Mouse (Mus musculus) adrenal gland, postnatal 14 days (tissue): ENCODE results near the gene 6820408C15Rik. TPM values are rescaled to one million over a fixed set of nuclear protein-coding genes. Genes with fewer than 3 reads are reported as not detected.

Experiments used
- DNase-seq: peaks from one replicate; pipeline ENCODE4 v3.0.0; 2021; ENCODE audit warnings: mixed read lengths
- long read RNA-seq, 2 experiments: library from polyadenylated mRNA; stranded (forward); transcript quantifications; one replicate each; pipeline ENCODE4 v2.0.0; 2021
- total RNA-seq: library from RNA; stranded (reverse); gene quantifications from 2 replicates; pipeline ENCODE4 v1.2.3, GENCODE M21; 2021

Gene 6820408C15Rik
- total RNA-seq, result 0.37 and 0.38 TPM in 2 replicates
- long read RNA-seq, experiment 1, result 0 reads
- long read RNA-seq, experiment 2, partial matches to known transcripts, result 0 of 1 reads
- long read RNA-seq, experiment 2, other reads (novel, unspliced or antisense), result 1 of 1 reads

- DNase-seq, result no peak
Measured at GRCm38 (mm10) chr2:152415287-152415686, at the start of gene 6820408C15Rik. Gene 6820408C15Rik (plus strand): TSS chr2:152415587.

GRCm38 (mm10) chr2:152367917-152368316 is 47.5 kb upstream of the 6820408C15Rik start:
- DNase-seq, result peak; percentile 63

GRCm38 (mm10) chr2:152368532-152369140 is 46.8 kb upstream of the 6820408C15Rik start:
- DNase-seq, result peak; percentile 78

DNA sequence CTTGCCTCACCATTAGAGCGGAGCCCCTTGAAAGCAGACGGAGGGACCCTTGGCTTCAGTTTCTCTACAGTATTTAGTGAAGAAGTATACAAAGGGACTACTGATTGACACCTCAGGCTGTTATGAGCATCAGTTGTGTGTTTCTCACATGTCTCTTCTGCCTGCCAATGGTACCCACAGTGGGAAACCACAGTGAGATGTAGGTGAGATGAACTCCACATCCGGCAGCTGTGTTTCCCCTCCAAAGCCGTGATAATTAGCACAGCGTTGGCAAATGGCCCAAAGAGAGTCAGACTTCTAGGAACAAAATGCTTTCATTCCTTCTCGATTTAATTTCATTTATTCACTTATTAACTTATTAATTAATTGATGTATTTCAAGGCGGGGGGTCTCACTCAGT is 43.3 kb upstream of the 6820408C15Rik start:
- DNase-seq, result no peak

- no peak for DNase-seq
Measured at GRCm38 (mm10) chr2:152372661-152373060, 42.7 kb upstream of the 6820408C15Rik start.

- no peak for DNase-seq
Measured at GRCm38 (mm10) chr2:152373547-152373946, 41.8 kb upstream of the 6820408C15Rik start.

- DNase-seq, result no peak
Measured at GRCm38 (mm10) chr2:152375652-152376344, 39.6 kb upstream of the 6820408C15Rik start.

GRCm38 (mm10) chr2:152376345-152376741 is 39.0 kb upstream of the 6820408C15Rik start, which contains the start of gene Nrsn2:
Gene Nrsn2 (minus strand): TSS chr2:152376638.
- no peak for DNase-seq

- DNase-seq, result no peak
Measured at GRCm38 (mm10) chr2:152384191-152384590, 31.2 kb upstream of the 6820408C15Rik start.

DNA sequence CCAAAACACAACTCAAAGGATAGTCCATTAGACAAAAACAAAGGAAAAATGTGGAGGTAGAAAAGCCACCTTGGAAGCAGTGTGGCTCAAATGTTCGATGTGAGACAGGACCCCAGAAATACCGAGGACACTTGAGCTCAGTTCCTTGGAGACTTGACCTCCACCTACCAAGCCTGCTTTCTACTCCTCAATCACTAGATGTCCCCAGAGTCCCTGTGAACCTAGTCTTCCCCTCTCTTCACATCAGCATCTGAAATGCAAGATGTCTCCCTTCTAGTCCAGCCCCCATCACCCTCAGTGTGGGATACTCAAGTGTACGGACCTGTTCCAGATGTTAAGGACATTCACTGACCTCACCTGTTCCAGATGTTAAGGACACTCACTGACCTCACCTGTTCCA is 22.6 kb upstream of the 6820408C15Rik start:
- peak; percentile 60 for DNase-seq

- no peak for DNase-seq
Measured at GRCm38 (mm10) chr2:152393225-152394017, 22.0 kb upstream of the 6820408C15Rik start.

GRCm38 (mm10) chr2:152395271-152395920 is 20.0 kb upstream of the 6820408C15Rik start:
- no peak for DNase-seq

- peak; percentile 95 for DNase-seq
Measured at GRCm38 (mm10) chr2:152396110-152397003, 19.0 kb upstream of the 6820408C15Rik start.

DNA sequence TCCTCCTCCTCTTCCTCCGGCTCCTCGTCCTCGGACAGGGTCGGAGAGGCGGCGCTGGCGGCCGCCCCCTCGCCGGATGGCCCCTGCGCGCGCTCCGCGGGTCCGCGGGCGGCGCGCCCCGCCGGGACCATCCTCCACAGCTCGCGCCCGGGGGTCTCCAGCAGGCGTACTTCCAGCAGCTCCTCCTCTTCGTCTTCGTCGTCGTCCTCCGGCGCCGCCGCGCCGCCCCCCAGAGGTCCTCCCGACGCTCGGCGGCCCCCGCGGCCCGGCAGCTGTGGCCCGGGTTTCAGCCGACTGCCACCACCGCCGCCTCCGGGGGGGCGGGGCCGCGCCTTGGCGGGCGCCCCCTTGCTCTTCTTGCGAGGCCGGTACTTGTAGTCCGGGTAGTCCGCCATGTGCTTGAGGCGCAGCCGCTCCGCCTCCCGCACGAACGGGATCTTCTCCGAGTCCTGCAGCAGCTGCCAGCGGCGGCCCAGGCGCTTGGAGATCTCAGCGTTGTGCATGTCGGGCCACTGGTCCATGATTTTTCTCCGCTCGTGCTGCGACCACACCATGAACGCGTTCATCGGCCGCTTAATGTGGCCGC is 18.3 kb upstream of the 6820408C15Rik start:
- peak; percentile 91 for DNase-seq

- DNase-seq, result peak; percentile 99
Measured at GRCm38 (mm10) chr2:152397680-152398435, 17.5 kb upstream of the 6820408C15Rik start, which contains the start of gene Sox12. Gene Sox12 (minus strand): TSS chr2:152398063.

GRCm38 (mm10) chr2:152398691-152399090 is 16.7 kb upstream of the 6820408C15Rik start:
- peak; percentile 98 for DNase-seq

GRCm38 (mm10) chr2:152399122-152399542 is 16.3 kb upstream of the 6820408C15Rik start:
- DNase-seq, result no peak

DNA sequence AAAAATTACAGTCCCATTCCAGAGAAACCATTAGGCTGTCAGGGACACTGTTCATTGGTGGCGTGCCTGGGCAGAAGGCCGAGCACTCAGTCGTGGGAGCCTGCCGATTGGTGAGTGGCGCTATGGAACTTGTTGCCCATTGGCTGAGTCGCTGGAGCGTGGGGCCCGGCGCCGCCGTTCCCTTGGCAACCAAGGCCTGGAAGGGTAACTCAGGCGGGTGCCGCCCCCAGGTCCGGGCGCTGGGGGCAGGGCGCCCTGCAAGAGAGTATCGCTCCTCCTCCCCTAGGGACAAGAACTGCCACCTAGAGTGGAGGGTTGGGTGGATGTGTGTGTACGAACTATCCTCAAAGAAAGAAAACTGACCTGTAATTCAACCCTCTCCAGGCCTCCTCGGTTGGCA is 9.3 kb upstream of the 6820408C15Rik start:
- DNase-seq, result peak; percentile 98

- DNase-seq, result no peak
Measured at GRCm38 (mm10) chr2:152409781-152410180, 5.6 kb upstream of the 6820408C15Rik start.

GRCm38 (mm10) chr2:152410971-152411371 is 4.4 kb upstream of the 6820408C15Rik start:
- peak; percentile 83 for DNase-seq
